18 mouse cellular contexts compared by ENCODE assay signal in genomic region chr5:65883355-65883754, GRCm38 (mm10). TPM values are rescaled to one million over a fixed set of nuclear protein-coding genes. Genes with fewer than 3 reads are reported as not detected.
A peak's percentile ranks its signal among the peaks of the same experiment; 100 is the strongest.
DNase-seq lines count a peak whose midpoint lies in the region; ATAC-seq and TF ChIP-seq lines count a peak whose summit lies in the region.
"Had no signal": no experiment of that assay in that cellular context is flagged by ENCODE, and none has a peak within 500 bp of the region (broad histone marks: within the 10 kb centered on the region; RNA-seq: fewer than 3 reads in every experiment).

No protein-coding gene starts in this region.

- no peak overlapping the region for H3K4me2 ChIP-seq in liver, embryonic 11.5 days
- H3K4me2 ChIP-seq: heart, embryonic 13.5 days; hindbrain, embryonic 15.5 days; liver, embryonic 12.5 days; neural tube, embryonic 12.5 days had no signal

- no peak overlapping the region for H3K27ac ChIP-seq in liver, adult 2 months (replicated peaks; ENCODE audit: insufficient read depth, low read depth, low read length)
- no peak overlapping the region for H3K27ac ChIP-seq in liver, embryonic 11.5 days (ENCODE audit: low read depth, low read length)
- H3K27ac ChIP-seq in ES-E14 (ENCODE audit: insufficient read depth, low read depth, low read length, poor library complexity, severe bottlenecking) = no peak overlapping the region
- H3K27ac ChIP-seq: heart, embryonic 13.5 days; hindbrain, embryonic 15.5 days; kidney, postnatal 0 days; liver, embryonic 12.5 days; neural tube, embryonic 12.5 days had no signal

- 68% methylated on average over 5 of the region's 5 CpGs for WGBS in liver, adult 2 months
- 46% methylated on average over 5 of the region's 5 CpGs for WGBS in liver, embryonic 11.5 days

- in situ Hi-C loops in ES-E14 (cut with MboI; ENCODE audit: low sequenced_read_pairs in 2 of 2, unreplicated experiment in 2 of 2) = no loop called here

- no peak for TF ChIP-seq POLR2A in liver, adult 2 months (IDR thresholded peaks at IDR 0.05; ENCODE audit: extremely low read depth, insufficient read depth, low read length)

- no peaks in the 10 kb centered on the region for H3K4me1 ChIP-seq in liver, adult 2 months (ENCODE audit: control insufficient read depth, insufficient read depth, low read length)
- H3K4me1 ChIP-seq in liver, embryonic 11.5 days (replicated peaks; ENCODE audit: control insufficient read depth, insufficient read depth, low read length) = peaks cover 8% of the 10 kb centered on the region; the same call in 1 of the 2 replicates
- H3K4me1 ChIP-seq in ES-E14 (ENCODE audit: control insufficient read depth in 2 of 2, insufficient read depth in 2 of 2, low read length in 2 of 2, poor library complexity in 1 of 2) = no peaks in the 10 kb centered on the region
- H3K4me1 ChIP-seq: hindbrain, embryonic 15.5 days; neural tube, embryonic 12.5 days had no signal

- no peak overlapping the region for H3K9ac ChIP-seq in liver, adult 2 months (ENCODE audit: low read depth, low read length)
- no peak overlapping the region for H3K9ac ChIP-seq in liver, embryonic 11.5 days (ENCODE audit: low read depth, low read length)
- no peak overlapping the region for H3K9ac ChIP-seq in ES-E14 (ENCODE audit: insufficient read depth, low read depth, low read length, poor library complexity, severe bottlenecking)
- H3K9ac ChIP-seq: heart, embryonic 13.5 days; hindbrain, embryonic 15.5 days; liver, embryonic 12.5 days; neural tube, embryonic 12.5 days had no signal

- peak; percentile 19 for DNase-seq in liver, adult 2 months (ENCODE audit: extremely low read depth, low read depth, low spot score)
- no peak for DNase-seq in liver, embryonic 11.5 days (ENCODE audit: low spot score)
- DNase-seq in ES-E14 (ENCODE audit: low read depth, low spot score) = no peak
- peak; percentile 31 for DNase-seq in embryo, embryonic 10.5 days (ENCODE audit: low spot score)
- no peak for DNase-seq in cerebellum, adult 11-12 months
- DNase-seq: cerebellum, postnatal 10 days had no signal

- no peak for ATAC-seq in liver, embryonic 11.5 days (replicated peaks; ENCODE audit: low FRiP score)
- ATAC-seq in monocyte, adult 5-6 weeks (replicated peaks; ENCODE audit: insufficient number of reproducible peaks, low FRiP score, low TSS enrichment, poor library complexity, severe bottlenecking) = peak; percentile 63
- ATAC-seq in erythroblast, adult 5-6 weeks (replicated peaks; ENCODE audit: low FRiP score, poor library complexity, severe bottlenecking) = no peak
- ATAC-seq: liver, embryonic 12.5 days had no signal

- no peak overlapping the region for H3K4me3 ChIP-seq in liver, adult 2 months (ENCODE audit: insufficient read depth, low read depth, low read length)
- H3K4me3 ChIP-seq in liver, embryonic 11.5 days (ENCODE audit: low read depth, low read length) = no peak overlapping the region
- no peak overlapping the region for H3K4me3 ChIP-seq in ES-E14 (ENCODE audit: insufficient read depth in 1 of 2, low read depth in 1 of 2, low read length in 2 of 2, poor library complexity in 1 of 2, severe bottlenecking in 1 of 2)
- H3K4me3 ChIP-seq: erythroblast, embryonic 14.5 days; heart, embryonic 13.5 days; hindbrain, embryonic 15.5 days; liver, embryonic 12.5 days; neural tube, embryonic 12.5 days had no signal

- H3K36me3 ChIP-seq in liver, adult 2 months (ENCODE audit: control insufficient read depth, insufficient read depth, low read length) = no peaks in the 10 kb centered on the region
- no peaks in the 10 kb centered on the region for H3K36me3 ChIP-seq in liver, embryonic 11.5 days (ENCODE audit: control insufficient read depth, insufficient read depth, low read length)
- no peaks in the 10 kb centered on the region for H3K36me3 ChIP-seq in ES-E14 (ENCODE audit: control insufficient read depth, insufficient read depth, low read length, poor library complexity, severe bottlenecking)
- H3K36me3 ChIP-seq: heart, embryonic 13.5 days; hindbrain, embryonic 15.5 days; liver, embryonic 12.5 days; neural tube, embryonic 12.5 days had no signal

- H3K9me3 ChIP-seq in liver, embryonic 11.5 days (ENCODE audit: control insufficient read depth, low read length) = no peaks in the 10 kb centered on the region
- no peaks in the 10 kb centered on the region for H3K9me3 ChIP-seq in ES-E14 (ENCODE audit: control insufficient read depth, insufficient read depth, low read depth, low read length)
- H3K9me3 ChIP-seq: heart, embryonic 13.5 days; hindbrain, embryonic 15.5 days; liver, embryonic 12.5 days; neural tube, embryonic 12.5 days had no signal

- H3K79me2 ChIP-seq in liver, adult 2 months (ENCODE audit: control insufficient read depth, insufficient read depth, low read length) = no peaks in the 10 kb centered on the region

- no peaks in the 10 kb centered on the region for H3K27me3 ChIP-seq in liver, adult 2 months (ENCODE audit: control insufficient read depth, insufficient read depth, low read length)
- H3K27me3 ChIP-seq in liver, embryonic 11.5 days (replicated peaks; ENCODE audit: control insufficient read depth, insufficient read depth, low read length) = no peaks in the 10 kb centered on the region
- H3K27me3 ChIP-seq: heart, embryonic 13.5 days; hindbrain, embryonic 15.5 days; liver, embryonic 12.5 days; neural tube, embryonic 12.5 days had no signal

- no peak for TF ChIP-seq CTCF in liver, adult 2 months (IDR thresholded peaks at IDR 0.05; ENCODE audit: low read depth, low read length)

TF ChIP-seq in ES-E14, 5 proteins besides CTCF, POLR2A, EP300 and RAD21:
- no peak for TF ChIP-seq CHD2 (IDR thresholded peaks at IDR 0.05; ENCODE audit: low read depth, low read length)
- TF ChIP-seq MAFK (IDR thresholded peaks at IDR 0.05; ENCODE audit: insufficient read depth, low read depth, low read length) = peak; percentile 100

RNA-seq across cellular contexts. Expression of gene Rhoh, which starts 22.3 kb away (rescaled TPM):
- 1.2 TPM in 2 replicates for total RNA-seq in liver, adult 2 months (2014; rRNA removed)
- 0.20 and 0.22 TPM in 2 replicates for polyA plus RNA-seq in liver, adult 2 months (2012; rRNA removed)
- polyA plus RNA-seq in liver, embryonic 11.5 days (2014; fragmentation: Nextera tagmentation; extraction: Ambion mirVana) = 1.3 and 2.4 TPM in 2 replicates
- total RNA-seq in ES-E14 (2012; rRNA removed) = 0.21 and 0.27 TPM in 2 replicates
- 33.3 to 42.9 TPM (median 38.6 TPM) in 3 replicates for total RNA-seq in monocyte, adult 5-6 weeks (2017)
- total RNA-seq in erythroblast, adult 5-6 weeks (2015; ENCODE audit: low replicate concordance) = 2.1 and 2.5 TPM in 2 replicates
- total RNA-seq in erythroblast, adult 5-6 weeks (2017; ENCODE audit: low replicate concordance) = 1.0 and 3.3 TPM in 2 replicates
- polyA plus RNA-seq: erythroblast, embryonic 14.5 days had no signal

RNA-seq across cellular contexts. Expression of gene Chrna9, which starts 51.4 kb away (rescaled TPM):
- total RNA-seq in liver, adult 2 months (2014; rRNA removed) = not detected in 2 replicates
- polyA plus RNA-seq in liver, adult 2 months (2012; rRNA removed) = not detected in 2 replicates
- 0.14 TPM in 1 of 2 replicates, not detected in the other for polyA plus RNA-seq in liver, embryonic 11.5 days (2014; fragmentation: Nextera tagmentation; extraction: Ambion mirVana)
- 11.2 and 23.5 TPM in 2 replicates for total RNA-seq in ES-E14 (2012; rRNA removed)
- total RNA-seq in monocyte, adult 5-6 weeks (2017) = not detected in 3 replicates
- total RNA-seq in erythroblast, adult 5-6 weeks (2015; ENCODE audit: low replicate concordance) = not detected in 2 replicates
- not detected in 2 replicates for total RNA-seq in erythroblast, adult 5-6 weeks (2017; ENCODE audit: low replicate concordance)
- total RNA-seq: left cerebral cortex, adult 18-20 months; megakaryocyte-erythroid progenitor cell, adult 5-6 weeks had no signal
- polyA plus RNA-seq: erythroblast, embryonic 14.5 days; frontal cortex, adult 2 months; heart, embryonic 13.5 days; hindbrain, embryonic 15.5 days; liver, embryonic 12.5 days; neural tube, embryonic 12.5 days; stomach, embryonic 14.5 days had no signal

Comparison
In these comparisons a context has a peak if more than half of its experiments do, and no peak if none do; other contexts are left out.
1. DNase-seq: peak in liver, adult 2 months (single experiment) and embryo, embryonic 10.5 days (single experiment); none in liver, embryonic 11.5 days (single experiment), ES-E14 (single experiment) and cerebellum, adult 11-12 months (single experiment).
2. RNA of gene Chrna9, which starts 51.4 kb away (total RNA-seq): 11.2 to 23.5 TPM in ES-E14; not detected in liver, adult 2 months, not detected in monocyte, adult 5-6 weeks and not detected in erythroblast, adult 5-6 weeks; every median in the first group is over 10 times any median in the second.